Mouse (Mus musculus): ENCODE measurements around the gene Prdx1.
"Not testable (repeated sequence)": the region's sequence is repeated elsewhere in the genome, so short reads cannot be mapped to it uniquely, and the experiment has no call there.

The Prdx1 gene

GRCm38 (mm10) chr4:116679141-116679540 is 6.2 kb upstream of the Prdx1 start:
- DNase-seq = no peak

- DNase-seq = not testable (repeated sequence)
Observed at GRCm38 (mm10) chr4:116680521-116680920, 4.8 kb upstream of the Prdx1 start.

- DNase-seq = no peak
Observed at GRCm38 (mm10) chr4:116683957-116684356, 1.4 kb upstream of the Prdx1 start.

- DNase-seq = no peak
Observed at GRCm38 (mm10) chr4:116684665-116685064, 679 bp upstream of the Prdx1 start.

GRCm38 (mm10) chr4:116687041-116687440 is 1.7 kb downstream of the Prdx1 start:
- no peak for DNase-seq

GRCm38 (mm10) chr4:116689309-116689876 is 4.0 kb downstream of the Prdx1 start:
- DNase-seq = no peak

- DNase-seq = no peak
Observed at GRCm38 (mm10) chr4:116692146-116692545, 6.8 kb downstream of the Prdx1 start.

GRCm38 (mm10) chr4:116693785-116694184 is 8.4 kb downstream of the Prdx1 start:
- no peak for DNase-seq

GRCm38 (mm10) chr4:116698693-116699342 is 13.5 kb downstream of the Prdx1 start:
- no peak for DNase-seq

GRCm38 (mm10) chr4:116700964-116701363 is 15.6 kb downstream of the Prdx1 start:
- DNase-seq = no peak

GRCm38 (mm10) chr4:116703804-116704203 is 18.5 kb downstream of the Prdx1 start:
- DNase-seq = peak; percentile 63 to 68

GRCm38 (mm10) chr4:116707666-116708065 is 22.3 kb downstream of the Prdx1 start:
- no peak for DNase-seq

- DNase-seq = peak; percentile 96 to 97
Observed at GRCm38 (mm10) chr4:116708201-116708764, 22.9 kb downstream of the Prdx1 start, which contains the start of the genes Mmachc and Ccdc163. TSS of gene Mmachc (minus strand) at chr4:116708406. TSS of gene Ccdc163 (plus strand) at chr4:116708509.

- peak in 1 of 2 experiments; percentile 6 for DNase-seq
Observed at GRCm38 (mm10) chr4:116708791-116709390, 23.5 kb downstream of the Prdx1 start.

GRCm38 (mm10) chr4:116710154-116710553 is 24.8 kb downstream of the Prdx1 start:
- DNase-seq = no peak

GRCm38 (mm10) chr4:116712536-116712935 is 27.2 kb downstream of the Prdx1 start:
- DNase-seq = no peak

GRCm38 (mm10) chr4:116719396-116719795 is 34.1 kb downstream of the Prdx1 start:
- peak; percentile 60 to 72 for DNase-seq

GRCm38 (mm10) chr4:116720343-116721097 is 35.2 kb downstream of the Prdx1 start, which contains the start of gene Tesk2:
TSS of gene Tesk2 (plus strand) at chr4:116720948.
- peak; percentile 95 to 96 for DNase-seq

- no peak for DNase-seq
Observed at GRCm38 (mm10) chr4:116721098-116721628, 35.8 kb downstream of the Prdx1 start.

GRCm38 (mm10) chr4:116722230-116722629 is 36.9 kb downstream of the Prdx1 start:
- DNase-seq = no peak

- DNase-seq = no peak
Observed at GRCm38 (mm10) chr4:116725444-116725843, 40.1 kb downstream of the Prdx1 start.

- no peak for DNase-seq
Observed at GRCm38 (mm10) chr4:116727401-116727800, 42.1 kb downstream of the Prdx1 start.

GRCm38 (mm10) chr4:116729532-116729931 is 44.2 kb downstream of the Prdx1 start:
- DNase-seq = no peak
